Mouse (Mus musculus) olfactory bulb, adult 2 months (tissue): ENCODE measurements around the gene Pptc7.

ENCODE experiments used
- CTCF ChIP-seq: fragments of 200-500 bp; IDR thresholded peaks from 2 replicates; pipeline ENCODE4 v1.5.1; 2012; ENCODE audit warnings: low read depth, mild to moderate bottlenecking, low read length, moderate library complexity; ENCODE audit not compliant: insufficient read depth
- POLR2A ChIP-seq: fragments of 200-500 bp; IDR thresholded peaks from 2 replicates; pipeline ENCODE4 v1.6.1; 2012; ENCODE audit warnings: mild to moderate bottlenecking, low read depth, low read length, moderate library complexity; ENCODE audit not compliant: insufficient read depth

DNA sequence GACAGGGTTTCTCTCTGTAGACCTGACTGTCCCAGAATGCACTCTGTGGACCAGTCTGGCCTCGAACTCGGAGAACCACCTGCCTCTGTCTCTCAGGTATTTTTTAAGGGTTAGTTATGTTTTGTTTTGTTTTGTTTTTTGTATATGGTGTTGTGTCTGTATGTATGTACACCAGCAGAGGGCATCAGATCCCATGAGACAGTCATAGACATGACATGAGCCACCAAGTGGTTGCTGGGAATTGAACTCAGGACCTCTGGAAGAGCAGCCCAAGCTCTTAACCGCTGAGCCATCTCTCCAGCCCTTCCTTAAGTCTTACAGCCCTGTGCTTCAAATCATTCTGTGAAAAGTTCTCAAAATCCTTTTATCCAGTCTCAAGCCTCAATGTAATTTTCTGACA is 19.0 kb upstream of the Pptc7 start:
- TF ChIP-seq CTCF, result no peak
- no peak for TF ChIP-seq POLR2A
